Mouse (Mus musculus): ENCODE results near the gene Ran.

The Ran gene

DNA sequence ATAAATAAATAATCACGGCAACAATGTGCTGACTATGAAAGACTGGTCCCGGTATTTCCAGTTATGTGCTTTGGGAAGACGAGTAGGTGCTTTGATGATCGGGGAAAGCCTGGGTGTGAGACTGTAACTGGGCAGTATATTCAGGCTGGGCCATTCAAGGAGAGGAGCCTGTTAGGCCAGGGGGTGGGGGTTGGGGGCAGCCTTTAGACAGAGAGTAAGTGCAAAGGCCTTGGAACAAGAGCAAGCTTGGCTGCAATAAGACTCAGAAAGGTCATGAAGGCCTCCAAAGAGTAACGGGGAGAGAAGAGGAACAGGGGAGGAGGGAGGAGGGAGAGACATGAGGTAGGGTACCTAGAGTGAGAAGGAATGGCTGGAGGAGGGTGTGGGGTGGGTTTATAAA, 4.3 kb upstream of the Ran start:
- DNase-seq = no peak

DNA sequence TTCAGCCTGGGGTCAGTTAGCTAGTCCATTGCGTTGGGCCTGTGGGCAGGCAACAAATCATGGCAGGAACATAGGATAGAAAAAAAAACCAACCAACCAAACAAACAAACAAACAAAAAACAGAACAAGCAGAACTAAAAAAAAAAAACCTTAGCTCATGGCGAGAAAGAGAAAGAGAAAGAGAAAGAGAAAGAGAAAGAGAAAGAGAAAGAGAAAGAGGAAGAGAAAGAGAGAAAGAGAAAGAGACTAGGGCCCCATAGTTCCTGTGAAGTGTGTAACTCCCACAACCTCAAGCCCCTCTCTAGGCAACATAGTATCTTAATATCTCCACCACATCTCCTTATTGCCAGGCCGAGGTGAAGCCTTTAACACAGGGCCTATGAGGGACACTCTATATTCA, 3.5 kb upstream of the Ran start:
- no peak for DNase-seq

DNA sequence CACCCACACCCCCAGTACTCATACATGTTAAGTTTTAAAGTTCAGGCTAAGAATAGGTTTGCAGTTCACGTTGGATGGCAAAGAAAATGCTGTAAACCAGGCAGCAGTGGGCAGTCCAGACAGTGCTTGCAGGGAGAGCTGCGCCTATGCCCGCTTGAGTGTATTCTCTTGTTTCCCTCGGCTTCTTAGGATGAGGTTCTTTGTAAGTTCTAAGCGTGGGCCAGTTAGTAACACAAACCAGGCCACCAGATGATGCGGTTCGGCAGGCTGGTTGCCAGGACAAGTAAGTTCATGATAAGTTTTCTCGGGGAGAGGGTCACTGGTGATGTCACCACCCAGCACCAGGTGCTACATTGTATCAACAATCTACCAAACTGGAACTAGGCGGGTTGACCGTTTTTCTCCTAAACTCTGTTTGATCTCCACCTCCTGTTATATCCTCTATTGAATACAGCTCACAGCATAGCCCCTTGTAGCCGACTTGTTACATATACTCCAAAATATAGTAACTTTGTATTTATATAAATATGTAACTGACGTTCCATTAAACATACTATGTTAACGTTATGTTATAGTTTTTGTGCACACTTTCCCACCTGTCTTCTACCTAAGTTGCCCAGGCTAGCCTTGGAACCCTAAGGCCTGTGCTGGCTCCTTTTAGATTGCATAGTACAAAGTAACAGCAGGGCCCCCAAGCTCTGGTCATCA, 933 bp upstream of the Ran start:
- DNase-seq = no peak

DNA sequence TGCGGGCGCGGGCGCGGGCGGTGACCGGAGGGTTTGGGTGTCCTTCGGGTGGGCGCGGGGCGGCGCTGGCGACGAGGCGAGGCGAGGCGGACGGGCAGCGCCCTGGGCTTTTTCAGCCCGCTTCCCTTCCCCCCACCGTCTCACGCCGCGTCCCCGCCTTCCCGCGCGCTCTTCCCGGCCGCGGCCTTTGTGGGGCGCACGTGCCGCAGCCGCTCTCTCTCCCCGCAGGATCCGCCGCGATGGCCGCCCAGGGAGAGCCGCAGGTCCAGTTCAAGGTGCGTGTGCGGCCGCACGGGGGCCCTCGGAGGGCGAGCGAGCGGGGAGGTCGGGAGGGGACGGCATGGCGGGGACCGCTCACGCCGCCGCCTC, 415 bp downstream of the Ran start:
- DNase-seq = no peak

DNA sequence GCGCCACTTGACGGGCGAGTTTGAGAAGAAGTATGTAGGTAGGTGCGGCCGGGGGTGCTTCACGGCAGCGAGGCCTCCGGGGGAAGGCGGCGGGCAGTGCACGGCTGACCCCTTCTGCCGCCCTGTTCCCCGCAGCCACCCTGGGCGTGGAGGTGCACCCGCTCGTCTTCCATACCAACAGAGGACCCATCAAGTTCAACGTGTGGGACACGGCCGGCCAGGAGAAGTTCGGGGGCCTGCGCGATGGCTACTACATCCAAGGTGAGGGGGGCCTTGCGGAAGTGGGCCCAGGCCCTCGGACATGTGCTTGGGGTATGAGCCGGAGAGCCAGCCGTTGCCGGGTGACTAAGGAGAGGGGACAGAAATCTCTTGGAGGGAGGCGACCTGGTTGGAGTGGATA, 862 bp downstream of the Ran start:
- DNase-seq = peak in 1 of 2 experiments; percentile 24

DNA sequence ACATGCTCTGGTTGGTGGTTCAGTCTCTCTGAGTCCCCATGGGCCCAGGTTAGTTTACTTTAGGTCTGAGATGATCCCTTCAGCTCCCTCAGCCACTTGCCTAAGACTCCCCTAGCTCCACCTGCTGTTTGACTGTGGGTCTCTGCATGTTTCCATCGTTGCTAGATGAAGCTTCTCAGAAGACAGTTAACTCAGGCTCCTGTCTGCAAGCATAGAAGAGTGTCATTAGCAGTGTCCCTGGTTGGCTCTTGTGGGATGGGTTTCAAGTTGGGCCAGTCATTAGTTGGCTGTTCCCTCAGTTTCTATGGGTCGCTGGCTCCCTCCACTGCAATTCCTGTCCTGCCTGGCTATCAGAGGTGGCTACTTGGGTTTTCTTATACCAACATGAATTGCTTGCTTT, 5.2 kb downstream of the Ran start:
- DNase-seq = no peak

DNA sequence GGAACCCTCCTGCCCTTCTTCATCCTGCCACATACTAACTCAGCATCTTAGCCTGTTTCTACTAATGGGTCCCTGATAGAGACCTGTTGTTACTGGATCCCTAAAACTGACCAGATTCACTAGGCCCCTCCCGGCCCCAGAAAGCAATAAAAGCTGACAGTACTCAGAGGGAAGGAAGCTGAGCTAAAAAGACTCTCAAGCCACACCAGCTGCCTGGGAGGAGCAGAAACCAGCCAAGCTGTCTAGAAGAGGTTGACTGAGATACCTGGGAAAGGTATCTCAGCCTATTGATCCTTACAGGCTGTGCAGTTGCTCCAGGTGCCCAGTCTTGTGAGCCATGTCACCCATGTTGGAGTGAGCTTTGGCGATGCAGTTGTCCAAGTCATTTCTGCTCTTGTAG, 5.9 kb downstream of the Ran start:
- no peak for DNase-seq

DNA sequence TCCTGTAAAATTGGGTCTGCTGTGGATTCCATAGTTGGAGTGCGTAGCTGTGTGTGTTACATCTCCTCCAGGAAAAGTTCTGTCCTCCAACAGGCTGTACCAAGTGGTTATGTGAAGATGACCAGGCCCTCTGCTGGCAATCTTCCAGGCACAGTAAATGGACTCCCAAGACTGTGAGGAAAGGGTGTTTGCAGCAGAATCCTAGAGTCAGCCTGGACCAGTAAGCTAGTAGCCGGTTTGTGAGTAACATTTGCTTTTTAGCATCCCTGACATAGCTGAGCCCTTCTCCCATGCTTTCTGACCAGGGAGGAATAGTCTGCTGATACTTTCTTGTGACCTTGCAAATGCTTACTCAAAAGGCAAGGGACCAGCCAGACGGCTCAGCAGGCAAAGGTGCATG, 6.3 kb downstream of the Ran start:
- DNase-seq = no peak

DNA sequence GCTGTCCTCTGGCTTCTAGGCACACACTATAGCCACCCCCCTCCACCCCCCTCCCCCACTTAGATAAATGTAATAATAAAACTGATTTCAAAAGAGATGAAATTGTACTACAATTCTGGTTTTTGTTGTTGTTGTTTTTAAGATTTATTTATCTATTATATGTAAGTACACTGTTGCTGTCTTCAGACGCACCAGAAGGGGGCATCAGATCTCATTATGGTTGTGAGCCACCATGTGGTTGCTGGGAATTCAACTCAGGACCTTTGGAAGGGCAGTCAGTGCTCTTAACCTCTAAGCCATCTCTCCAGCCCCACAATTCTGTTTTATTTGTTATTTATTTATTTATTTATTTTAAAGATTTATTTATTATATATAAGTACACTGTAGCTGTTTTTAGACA, 6.8 kb downstream of the Ran start:
- no peak for DNase-seq

DNA sequence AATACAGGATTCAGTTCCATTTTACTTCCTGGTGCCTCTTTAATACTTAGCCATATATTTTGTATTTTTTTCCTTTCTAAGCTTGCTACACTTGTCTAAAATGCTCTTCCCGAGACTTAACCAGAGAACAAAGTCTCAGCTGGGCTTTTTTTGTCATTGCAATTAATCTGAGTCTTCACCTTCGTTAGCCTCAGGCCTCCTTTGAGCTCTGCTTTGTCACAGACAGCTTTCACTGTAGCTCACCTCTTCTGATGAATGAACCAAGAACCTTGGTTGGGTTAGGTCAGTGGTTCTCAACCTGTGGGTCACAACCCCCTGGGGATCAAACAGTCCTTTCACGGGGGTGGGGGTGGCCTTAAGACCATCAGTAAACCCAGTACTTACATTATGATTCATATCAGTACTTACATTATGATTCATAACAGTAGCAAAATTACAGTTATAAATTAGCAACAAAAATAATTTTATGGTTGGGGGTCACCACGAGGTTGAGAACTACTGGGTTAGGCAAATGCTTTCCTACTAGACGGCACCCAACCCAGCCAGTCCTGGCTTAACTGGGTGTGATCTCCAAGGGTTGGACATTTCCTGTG, 9.4 kb downstream of the Ran start:
- no peak for DNase-seq

DNA sequence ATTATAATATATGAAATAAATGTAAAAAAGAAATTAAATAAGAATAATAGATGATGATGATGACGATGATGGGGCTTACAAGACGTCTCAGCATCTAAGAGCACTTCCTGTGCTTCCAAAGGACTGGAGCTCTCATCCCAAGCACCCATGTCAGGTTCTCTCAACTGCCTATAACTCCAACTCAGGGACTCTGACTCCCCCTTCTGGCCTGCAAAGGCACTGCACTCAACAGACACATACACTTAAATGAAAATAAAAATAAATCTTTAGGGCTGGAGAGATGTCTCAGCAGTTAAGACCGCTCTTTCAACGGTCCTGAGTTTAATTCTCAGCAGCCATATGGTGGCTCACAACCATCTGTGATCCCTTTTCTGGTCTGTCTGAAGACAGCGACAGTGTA, 16.8 kb downstream of the Ran start:
- DNase-seq = no peak

DNA sequence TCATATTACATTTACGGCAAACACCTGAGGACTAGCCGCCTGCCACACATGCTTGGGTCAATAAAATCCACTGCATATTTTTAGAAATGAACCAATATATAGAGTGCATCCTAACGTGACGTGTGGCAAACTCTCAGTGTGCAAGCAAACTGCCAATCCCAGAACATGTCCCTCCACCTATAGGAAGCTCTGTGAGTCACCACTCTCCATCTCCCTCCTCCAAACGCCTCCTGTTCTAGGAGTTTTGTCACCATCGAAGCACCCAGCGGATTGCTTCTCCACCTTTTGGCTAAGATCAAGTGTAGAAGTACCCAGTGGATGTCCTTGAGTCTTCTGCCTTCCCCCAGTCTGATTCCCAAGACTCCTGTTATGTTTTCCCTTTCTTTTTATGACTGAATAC, 17.9 kb downstream of the Ran start:
- no peak for DNase-seq

DNA sequence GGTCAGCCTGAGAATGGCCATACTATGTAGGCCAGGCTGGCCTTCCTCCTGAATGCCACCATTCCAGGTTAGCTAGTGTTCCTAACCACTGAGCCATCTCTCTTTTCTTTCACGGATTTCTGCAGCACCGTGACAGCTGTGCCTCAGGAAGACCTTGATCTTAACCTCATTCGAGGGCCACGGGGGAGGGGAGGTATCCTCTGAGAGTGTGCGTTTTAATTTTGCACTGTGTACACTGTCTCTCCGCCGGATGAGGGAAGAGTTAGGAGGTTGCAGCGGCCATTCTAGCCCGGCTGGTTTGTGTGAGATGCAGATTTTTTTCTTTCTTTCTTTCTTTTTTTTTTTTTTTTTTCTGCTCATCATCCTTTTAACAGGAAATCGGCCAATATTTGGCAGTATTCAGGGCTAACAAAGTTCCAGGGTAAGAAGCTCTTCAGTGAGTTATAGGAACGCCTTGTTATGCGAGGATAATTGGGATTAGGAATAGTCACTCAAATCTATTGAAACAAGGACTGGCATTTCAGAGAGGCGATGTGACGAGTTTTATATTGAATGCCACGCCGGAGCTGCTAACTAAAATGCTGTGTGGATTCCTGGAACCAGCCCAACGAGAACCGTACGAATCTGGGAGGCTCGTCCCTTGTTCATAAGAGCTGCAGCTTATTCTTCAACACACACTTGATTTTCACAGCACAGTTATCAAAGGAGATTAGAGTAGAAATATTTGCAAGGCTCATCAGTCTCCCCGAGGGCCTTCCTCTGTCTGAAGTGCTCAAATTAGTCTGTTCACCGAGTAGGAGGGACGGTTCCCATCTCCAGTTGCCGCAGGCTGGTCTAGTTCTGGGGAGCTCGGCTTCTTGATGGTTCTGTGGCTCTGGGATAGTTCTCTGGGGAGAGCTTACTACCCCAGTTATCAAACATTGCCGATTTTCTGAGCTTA, 26.0 kb downstream of the Ran start:
- no peak for DNase-seq

DNA sequence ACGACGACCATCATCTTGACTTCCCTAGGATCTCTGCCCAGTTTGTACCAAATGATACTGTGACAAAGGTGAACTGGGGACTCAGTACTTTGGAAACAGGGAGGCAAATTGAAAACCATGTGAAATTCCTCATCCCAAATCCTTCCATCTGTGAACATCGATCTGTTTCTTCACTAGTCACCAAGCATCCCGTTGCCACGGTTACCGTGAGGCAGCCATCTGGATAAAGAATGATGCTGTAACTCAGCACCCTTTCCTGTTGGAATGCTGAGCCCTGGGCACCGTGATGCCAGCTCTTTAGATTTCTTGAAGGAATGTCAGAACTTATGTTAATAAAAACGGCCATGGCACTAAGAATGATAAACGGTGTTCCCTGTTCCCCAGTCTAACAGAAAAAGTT, 29.5 kb downstream of the Ran start:
- DNase-seq = no peak

DNA sequence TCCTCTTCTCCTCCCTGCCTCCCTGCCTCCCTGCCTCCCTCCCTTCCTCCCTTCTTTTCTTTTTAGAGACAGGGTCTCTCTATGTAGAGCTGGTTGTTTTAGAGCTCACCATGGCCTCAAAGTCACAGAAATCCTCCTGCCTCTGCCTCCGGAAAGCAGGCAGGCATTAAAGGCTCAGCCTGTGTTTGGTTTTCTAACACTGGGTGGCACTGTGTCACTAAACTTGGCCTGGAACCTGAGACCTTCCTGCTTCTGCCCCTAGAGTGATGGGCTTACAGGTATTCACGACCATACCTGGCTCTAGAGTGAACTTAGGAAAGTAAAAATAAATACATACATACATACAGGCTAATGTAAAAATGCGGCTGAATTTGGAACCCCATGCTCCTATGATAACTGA, 32.0 kb downstream of the Ran start:
- no peak for DNase-seq

DNA sequence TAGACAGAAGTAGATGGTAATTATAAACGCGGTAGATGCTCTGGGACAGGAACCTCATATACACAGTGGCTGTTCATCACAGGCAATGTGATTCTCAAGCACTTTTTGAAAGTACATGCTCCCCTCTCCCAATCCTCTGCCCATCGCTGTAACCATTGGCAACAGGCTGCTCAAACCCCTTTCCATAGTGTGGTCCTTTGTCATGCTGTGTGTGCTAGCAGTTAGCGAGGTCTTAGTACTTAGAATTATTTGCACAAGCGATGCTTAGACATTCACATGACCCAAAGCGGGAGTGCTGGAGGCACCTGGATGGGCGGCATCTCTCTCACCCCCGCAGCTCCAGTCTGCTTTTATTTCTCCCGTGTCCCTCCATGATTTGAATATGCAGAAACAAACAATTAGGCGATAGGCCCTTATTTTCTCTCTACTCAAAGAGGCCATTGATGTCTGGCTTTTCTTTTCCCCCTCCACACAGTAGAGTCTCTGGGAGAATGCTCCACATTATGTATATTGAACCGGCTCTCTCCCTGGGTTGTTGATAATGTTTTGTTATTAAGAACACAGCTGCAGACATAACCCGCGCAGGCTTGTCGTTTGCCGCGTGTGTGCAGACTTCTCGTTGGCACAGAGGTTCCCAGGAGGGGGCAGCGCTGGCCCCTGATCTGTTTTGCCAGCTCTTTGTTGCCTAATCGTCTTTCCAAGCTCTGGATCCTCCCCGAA, 32.9 kb downstream of the Ran start:
- no peak for DNase-seq

DNA sequence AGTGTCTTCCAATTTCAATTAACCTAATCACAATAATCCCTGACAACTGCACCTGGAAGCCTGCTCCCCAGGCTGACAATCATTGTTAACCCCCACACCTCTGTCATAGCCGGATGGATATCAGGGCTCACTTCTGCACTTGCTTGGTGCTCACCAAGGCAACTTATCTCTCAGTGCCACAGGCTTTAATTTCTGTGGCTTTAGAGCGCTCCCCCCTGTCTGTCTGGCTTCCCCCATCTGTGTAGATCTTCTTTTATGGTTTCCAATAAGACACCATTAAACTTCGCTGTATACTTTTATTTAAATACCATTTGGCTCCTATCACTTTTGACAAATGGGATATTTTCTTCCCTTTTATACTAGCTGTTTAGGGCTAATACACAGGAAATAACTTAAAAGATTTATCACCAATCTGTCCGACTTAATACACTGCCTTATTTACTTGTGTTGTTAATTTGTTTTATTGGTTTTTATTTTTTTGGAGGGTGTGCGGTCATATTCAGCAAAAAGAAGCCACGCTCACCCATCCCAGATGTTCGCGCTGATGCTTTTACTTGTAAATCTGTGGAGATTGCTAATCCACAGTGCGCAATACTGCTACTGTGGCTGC, 34.9 kb downstream of the Ran start:
- no peak for DNase-seq

DNA sequence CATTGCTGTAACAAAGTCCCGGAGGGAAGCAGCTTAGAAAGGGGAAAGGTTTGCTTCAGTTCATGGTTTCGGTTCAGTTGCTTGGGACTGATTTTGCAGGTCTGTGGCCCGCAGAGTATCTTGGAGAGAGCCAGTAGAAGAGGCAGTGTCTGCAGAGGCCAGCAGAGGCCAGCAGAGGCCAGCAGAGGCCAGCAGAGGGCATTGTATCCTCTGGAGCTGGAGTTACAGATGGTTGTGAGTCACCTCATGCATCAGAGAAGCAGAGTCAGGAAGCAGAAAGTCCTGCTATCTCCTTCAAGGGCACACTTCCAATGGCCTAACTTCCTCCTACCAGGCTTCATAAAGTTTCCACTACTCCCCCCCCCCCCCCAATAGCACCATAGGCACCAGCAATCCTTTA, 39.2 kb downstream of the Ran start:
- DNase-seq = no peak

DNA sequence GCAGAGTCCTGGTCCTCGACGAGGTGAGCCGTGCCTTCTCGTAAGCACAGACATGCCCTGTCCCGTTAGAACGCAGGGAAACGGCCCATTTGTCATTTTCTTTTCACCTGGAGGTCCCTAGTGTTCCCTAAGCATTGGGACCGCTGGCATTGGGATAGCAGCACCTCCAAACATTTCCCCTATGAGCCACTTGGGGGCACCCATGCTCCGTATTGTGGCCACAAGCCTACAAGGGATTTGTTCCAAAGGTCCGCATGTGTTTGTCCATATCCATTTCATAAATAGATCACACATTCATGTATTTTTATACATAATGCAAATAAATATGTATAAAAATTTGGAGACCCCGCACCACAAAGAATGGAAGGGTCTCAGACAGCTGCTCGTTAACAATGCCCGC, 41.7 kb downstream of the Ran start:
- DNase-seq = peak in 1 of 2 experiments; percentile 57

DNA sequence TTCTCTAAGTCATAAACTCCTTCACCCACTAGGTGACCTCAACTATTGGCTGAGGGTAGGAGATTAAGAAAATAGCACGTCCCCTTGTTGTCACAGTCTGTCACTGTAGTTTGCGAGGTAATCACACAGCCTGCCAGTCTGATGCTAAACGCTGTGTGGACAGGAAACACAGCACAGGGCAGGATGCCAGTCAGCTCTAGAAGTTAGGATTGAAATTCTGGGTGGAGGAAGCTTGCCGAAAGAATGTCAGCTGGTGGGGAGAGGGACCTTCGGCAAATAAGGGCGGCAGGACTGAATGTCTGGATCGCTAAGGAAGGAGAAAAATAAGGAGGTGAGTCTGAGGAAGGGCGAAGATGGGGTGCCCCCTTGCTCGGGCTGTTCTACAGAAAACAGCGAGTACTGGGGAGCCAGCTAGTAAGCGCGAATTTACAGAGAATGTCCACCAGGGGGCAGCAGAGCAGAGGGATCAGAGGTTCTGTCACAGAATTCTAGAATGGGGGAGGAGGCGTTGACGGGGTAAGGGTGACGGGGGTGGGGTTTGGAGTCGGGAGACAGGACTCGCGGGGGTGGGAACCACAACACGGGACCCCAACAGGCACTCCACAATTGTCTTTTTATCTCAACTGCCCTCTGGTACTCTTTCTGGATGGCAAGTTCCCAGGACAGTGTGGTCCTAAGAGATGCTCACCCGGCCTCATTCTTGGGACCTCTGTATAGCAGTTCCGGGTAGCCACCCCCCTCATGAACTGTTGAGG, 43.3 kb downstream of the Ran start:
- peak; percentile 61 to 83 for DNase-seq

DNA sequence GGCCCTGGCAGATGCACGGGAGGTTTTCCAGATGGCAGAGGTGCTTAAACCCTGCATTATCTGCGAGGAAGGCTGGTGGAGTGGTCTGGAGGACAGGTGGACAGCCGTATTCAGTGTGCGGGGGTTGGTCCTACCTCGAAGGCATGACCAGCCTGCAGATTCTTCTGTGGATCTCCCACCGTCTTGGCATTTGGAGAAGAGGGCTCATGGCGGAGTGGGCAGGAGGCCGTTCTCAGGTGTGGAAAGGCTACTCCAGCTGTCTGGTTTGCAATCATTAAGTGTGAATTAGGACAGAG, 43.9 kb downstream of the Ran start:
- DNase-seq = no peak

DNA sequence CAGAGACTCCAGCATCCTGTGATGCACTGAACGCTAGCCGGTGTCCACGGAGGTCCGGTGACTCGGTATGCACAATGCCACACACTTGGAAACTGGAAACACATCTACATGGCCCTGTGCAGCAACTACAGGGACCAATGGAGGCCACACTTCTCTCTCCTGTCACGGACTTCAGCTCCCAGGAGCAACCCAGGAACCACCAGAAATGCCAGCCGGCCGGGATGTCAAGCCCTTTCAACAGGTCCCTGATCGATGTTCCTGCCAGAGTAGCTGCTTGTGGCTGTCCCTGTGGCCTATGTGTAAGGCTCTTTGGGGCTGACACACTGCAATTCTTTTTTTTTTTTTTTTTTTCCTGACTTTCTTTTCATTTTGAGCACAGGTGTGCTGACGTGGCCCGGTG, 44.3 kb downstream of the Ran start:
- DNase-seq = no peak

Measured in spleen, adult 18-20 months (tissue).